Mouse (Mus musculus): ENCODE measurements around the gene Zfp715. TPM values are rescaled to one million over a fixed set of nuclear protein-coding genes. Genes with fewer than 3 reads are reported as not detected.

Gene Zfp715
- total and polyA plus RNA-seq, 3 experiments, result 9.8 to 17.1 (median 10.7) TPM

DNA sequence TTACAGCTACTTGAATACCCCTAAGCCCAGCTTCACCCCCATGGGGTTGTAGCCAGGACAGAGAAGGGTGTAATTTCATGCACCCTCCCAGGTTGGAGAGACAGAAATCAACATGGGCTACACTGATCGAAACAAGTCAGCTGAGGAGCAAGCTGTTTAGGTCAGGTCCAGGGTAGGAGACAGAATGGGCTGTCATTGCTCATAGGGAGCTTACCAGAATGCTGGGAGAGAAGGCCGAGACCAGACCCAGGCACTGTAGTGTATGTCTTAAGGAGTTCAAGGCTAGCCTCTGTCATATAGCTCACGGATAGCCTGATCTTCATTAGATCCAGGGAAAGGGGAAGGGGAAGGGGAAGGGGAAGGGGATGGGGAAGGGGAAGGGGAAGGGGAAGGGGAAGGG, 30.6 kb downstream of the Zfp715 start:
- Histone ChIP-seq H3K36me3 (replicated peaks in 1 of 2; ENCODE audit: control insufficient read depth in 1 of 2, insufficient read depth in 1 of 2, low read length in 1 of 2) (peaks cover 0 to 10% of the 10 kb centered on the region in 2 experiments), H3K27ac (ENCODE audit: insufficient read depth, low read depth) (no peak overlapping the region), H3K9me3 (replicated peaks; ENCODE audit: low read length) (no peaks in the 10 kb centered on the region), H3K4me1 (ENCODE audit: control insufficient read depth in 1 of 2, insufficient read depth in 2 of 2) (peaks cover 0 to 3% of the 10 kb centered on the region in 2 experiments; a peak in 1 of 4 replicates), H3K4me2 (ENCODE audit: insufficient read depth, low read depth, poor library complexity, severe bottlenecking) (no peak overlapping the region), H3K27me3 (replicated peaks) (no peaks in the 10 kb centered on the region), H3K9ac (ENCODE audit: insufficient read depth, low read depth) (no peak overlapping the region), H3K4me3 (replicated peaks in 1 of 3; ENCODE audit: low read depth in 2 of 3, low read length in 2 of 3, poor library complexity in 1 of 3) (no peak overlapping the region), H3K79me2 (replicated peaks; ENCODE audit: control insufficient read depth, extremely low read depth, insufficient read depth, poor library complexity, severe bottlenecking) (no peaks in the 10 kb centered on the region)
- TF ChIP-seq ZC3H11A (IDR thresholded peaks at IDR 0.05; ENCODE audit: low read depth, low read length), result no peak
- TF ChIP-seq SIN3A (IDR thresholded peaks at IDR 0.05; ENCODE audit: low read length), result no peak
- no peak for TF ChIP-seq NRF1 (IDR thresholded peaks at IDR 0.05; ENCODE audit: low read depth, low read length)
- no peak for TF ChIP-seq JUN (IDR thresholded peaks at IDR 0.05; ENCODE audit: insufficient read depth, low read depth, low read length)
- no peak for TF ChIP-seq CTCF (conservative IDR thresholded peaks at IDR 0.05 in 1 of 2, IDR thresholded peaks at IDR 0.05 in 1 of 2; ENCODE audit: low read depth in 2 of 2, low read length in 2 of 2)
- TF ChIP-seq IRF4 (IDR thresholded peaks at IDR 0.05; ENCODE audit: low read depth, low read length), result no peak
- TF ChIP-seq SMC3 (IDR thresholded peaks at IDR 0.05; ENCODE audit: low read depth, low read length), result no peak
- no peak for TF ChIP-seq ZMIZ1 (IDR thresholded peaks at IDR 0.05; ENCODE audit: low read depth, low read length)
- no peak for TF ChIP-seq MAZ (IDR thresholded peaks at IDR 0.05; ENCODE audit: low read depth, low read length)
- TF ChIP-seq POLR2A (IDR thresholded peaks at IDR 0.05; ENCODE audit: low read depth, low read length), result no peak
- TF ChIP-seq MYC (IDR thresholded peaks at IDR 0.05; ENCODE audit: low read depth, low read length), result no peak
- no peak for TF ChIP-seq MAFK (IDR thresholded peaks at IDR 0.05; ENCODE audit: insufficient replicate concordance, low read length)
- no peak for TF ChIP-seq NELFE (IDR thresholded peaks at IDR 0.05; ENCODE audit: low read depth, low read length)
- no peak for TF ChIP-seq ZKSCAN1 (IDR thresholded peaks at IDR 0.05; ENCODE audit: borderline replicate concordance, low read depth, low read length)
- TF ChIP-seq E2F4 (IDR thresholded peaks at IDR 0.05; ENCODE audit: insufficient replicate concordance, low read depth, low read length), result no peak
- no peak for TF ChIP-seq CHD2 (IDR thresholded peaks at IDR 0.05; ENCODE audit: low read length)
- TF ChIP-seq TCF12 (IDR thresholded peaks at IDR 0.05; ENCODE audit: low read depth, low read length), result no peak
- TF ChIP-seq TBP (conservative IDR thresholded peaks at IDR 0.05; ENCODE audit: low read depth, low read length), result no peak
- dilution Hi-C loops (cut with MboI; ENCODE audit: extremely low pct_ligation_motif_present, extremely low pct_unique_long_range_greater_than_20kb, low sequenced_read_pairs), result no loop called here
- in situ Hi-C loops (cut with MboI; ENCODE audit: low pct_ligation_motif_present, low pct_unique_long_range_greater_than_20kb, low sequenced_read_pairs), result loop anchor here (10.0 kb wide), 2 partner anchors 52 to 182 kb away; partner anchors contain the start of gene Vsig10l
- DNase-seq (ENCODE audit: extremely low read depth), result no peak

DNA sequence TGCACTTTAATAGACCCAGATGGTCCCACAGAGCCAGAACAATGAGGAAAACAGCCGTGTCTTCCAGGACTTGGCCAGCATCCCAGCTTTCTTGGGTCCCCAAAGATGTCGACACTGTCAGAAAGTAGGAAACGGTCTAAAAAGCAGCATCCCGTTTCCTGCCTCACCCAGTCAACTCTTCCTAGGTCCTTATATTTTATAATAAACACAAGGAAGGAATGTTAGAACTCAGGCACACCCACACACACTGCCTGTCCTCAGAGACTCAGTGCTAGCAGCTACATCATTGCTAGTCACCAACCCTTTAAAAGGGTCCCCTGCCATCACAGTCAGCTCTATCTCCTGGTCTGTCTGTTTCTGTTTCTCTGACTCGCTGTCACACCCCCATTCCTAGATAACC, 35.7 kb downstream of the Zfp715 start:
- H3K36me3 ChIP-seq (replicated peaks in 1 of 2; ENCODE audit: control insufficient read depth in 1 of 2, insufficient read depth in 1 of 2, low read length in 1 of 2), result no peaks in the 10 kb centered on the region
- no peak overlapping the region for H3K27ac ChIP-seq (ENCODE audit: insufficient read depth, low read depth)
- H3K4me3 ChIP-seq (replicated peaks in 1 of 3; ENCODE audit: low read depth in 2 of 3, low read length in 2 of 3, poor library complexity in 1 of 3), result no peak overlapping the region
- H3K9ac ChIP-seq (ENCODE audit: insufficient read depth, low read depth), result no peak overlapping the region
- TF ChIP-seq PAX5 (IDR thresholded peaks at IDR 0.05; ENCODE audit: low read length) (no peak), TCF12 (IDR thresholded peaks at IDR 0.05; ENCODE audit: low read depth, low read length) (no peak), ZKSCAN1 (IDR thresholded peaks at IDR 0.05; ENCODE audit: borderline replicate concordance, low read depth, low read length) (no peak), MAZ (IDR thresholded peaks at IDR 0.05; ENCODE audit: low read depth, low read length) (no peak), NRF1 (IDR thresholded peaks at IDR 0.05; ENCODE audit: low read depth, low read length) (no peak)
- H3K27me3 ChIP-seq (replicated peaks), result no peaks in the 10 kb centered on the region
- no peak overlapping the region for H3K4me2 ChIP-seq (ENCODE audit: insufficient read depth, low read depth, poor library complexity, severe bottlenecking)
- dilution Hi-C loops (cut with MboI; ENCODE audit: extremely low pct_ligation_motif_present, extremely low pct_unique_long_range_greater_than_20kb, low sequenced_read_pairs), result no loop called here
- no peak for DNase-seq (ENCODE audit: extremely low read depth)
- H3K4me1 ChIP-seq (ENCODE audit: control insufficient read depth in 1 of 2, insufficient read depth in 2 of 2), result peaks cover 0 to 4% of the 10 kb centered on the region in 2 experiments; a peak in 1 of 4 replicates
- in situ Hi-C loops (cut with MboI; ENCODE audit: low pct_ligation_motif_present, low pct_unique_long_range_greater_than_20kb, low sequenced_read_pairs), result no loop called here
- no peaks in the 10 kb centered on the region for H3K9me3 ChIP-seq (replicated peaks; ENCODE audit: low read length)
- H3K79me2 ChIP-seq (replicated peaks; ENCODE audit: control insufficient read depth, extremely low read depth, insufficient read depth, poor library complexity, severe bottlenecking), result no peaks in the 10 kb centered on the region
